18 mouse cellular contexts compared by ENCODE assay signal in the genomic region with DNA sequence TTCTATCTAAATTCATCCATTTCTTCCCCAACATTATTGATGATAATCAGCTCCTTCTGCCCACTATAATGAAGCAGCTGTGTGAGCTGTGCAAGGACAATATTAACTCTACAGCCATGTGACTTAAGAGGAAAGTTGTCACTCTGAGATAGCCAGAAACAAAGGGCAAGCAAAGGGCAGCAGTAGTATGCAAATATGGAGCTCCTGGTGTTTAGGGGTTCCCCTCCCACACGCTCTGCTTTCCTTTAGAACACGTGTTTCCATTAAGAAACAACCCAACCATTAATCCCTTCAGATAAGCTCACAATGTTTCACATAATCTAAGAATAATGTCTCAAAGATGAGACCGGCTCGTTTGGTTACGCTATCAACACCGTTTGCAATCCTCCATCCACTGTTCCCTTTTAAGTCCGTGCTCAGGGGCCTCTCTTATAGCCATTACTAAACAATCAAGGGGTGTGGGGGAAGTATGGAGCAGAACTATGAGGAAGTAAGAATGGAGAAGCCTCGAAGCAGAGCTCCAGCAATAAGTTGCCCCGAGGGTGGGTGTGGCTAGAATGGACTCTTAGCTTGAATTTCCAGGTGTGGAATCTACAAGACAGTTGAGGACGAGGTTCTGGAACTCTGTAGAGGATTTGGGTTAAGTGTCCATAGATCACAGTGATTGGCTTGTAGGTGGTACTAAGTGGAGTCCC. TPM values are rescaled to one million over a fixed set of nuclear protein-coding genes. Genes with fewer than 3 reads are reported as not detected.
A peak's percentile ranks its signal among the peaks of the same experiment; 100 is the strongest.
DNase-seq lines count a peak whose midpoint lies in the region; ATAC-seq and TF ChIP-seq lines count a peak whose summit lies in the region.
"Had no signal": no experiment of that assay in that cellular context is flagged by ENCODE, and none has a peak within 500 bp of the region (broad histone marks: within the 10 kb centered on the region; RNA-seq: fewer than 3 reads in every experiment).

No protein-coding gene starts in this region.

- H3K36me3 ChIP-seq in macrophage (ENCODE audit: inconsistent target): no peaks in the 10 kb centered on the region
- no peaks in the 10 kb centered on the region for H3K36me3 ChIP-seq in stomach, postnatal 0 days (ENCODE audit: control insufficient read depth, insufficient read depth, low read length)
- no peaks in the 10 kb centered on the region for H3K36me3 ChIP-seq in limb, embryonic 10.5 days
- H3K36me3 ChIP-seq: embryonic facial prominence, embryonic 13.5 days; forebrain, embryonic 12.5 days; heart, embryonic 10.5 days; neural tube, embryonic 15.5 days had no signal

- 44% methylated on average over 10 of the region's 10 CpGs for WGBS in lung, adult 2 months
- WGBS in macrophage (ENCODE audit: missing documents): 22% methylated on average over 10 of the region's 10 CpGs
- WGBS in stomach, postnatal 0 days: 45% methylated on average over 10 of the region's 10 CpGs
- 73% methylated on average over 10 of the region's 10 CpGs for WGBS in limb, embryonic 10.5 days

- no peaks in the 10 kb centered on the region for H3K27me3 ChIP-seq in stomach, postnatal 0 days (ENCODE audit: control insufficient read depth, insufficient read depth, low read length)
- no peaks in the 10 kb centered on the region for H3K27me3 ChIP-seq in limb, embryonic 10.5 days (ENCODE audit: low read depth, poor library complexity, severe bottlenecking)
- H3K27me3 ChIP-seq: embryonic facial prominence, embryonic 13.5 days; neural tube, embryonic 15.5 days had no signal

- no peak overlapping the region; the same call in 1 of the 2 replicates for H3K4me2 ChIP-seq in stomach, postnatal 0 days (replicated peaks; ENCODE audit: low read depth)
- H3K4me2 ChIP-seq: embryonic facial prominence, embryonic 13.5 days; neural tube, embryonic 15.5 days had no signal

- H3K27ac ChIP-seq in macrophage: peak overlapping the region; percentile 21; the same call in 1 of the 2 replicates
- no peak overlapping the region for H3K27ac ChIP-seq in stomach, postnatal 0 days (replicated peaks)
- H3K27ac ChIP-seq in limb, embryonic 10.5 days: no peak overlapping the region
- H3K27ac ChIP-seq: embryonic facial prominence, embryonic 13.5 days had no signal

- no peak overlapping the region for H3K9ac ChIP-seq in stomach, postnatal 0 days (ENCODE audit: low read length)
- H3K9ac ChIP-seq: embryonic facial prominence, embryonic 13.5 days; forebrain, embryonic 12.5 days; neural tube, embryonic 15.5 days had no signal

- DNase-seq in lung, postnatal 36 days: peak; percentile 52
- no peak for DNase-seq in lung, adult 2 months
- DNase-seq in ZHBTc4 (ENCODE audit: low read depth, low spot score): peak; percentile 89
- peak; percentile 60 for DNase-seq in stomach, postnatal 0 days (ENCODE audit: low spot score)
- DNase-seq in adrenal gland, postnatal 25 days: no peak
- no peak for DNase-seq in limb, embryonic 10.5 days (ENCODE audit: low spot score)
- DNase-seq: adrenal gland, adult 8-10 months; cerebellum, postnatal 14 days; gastrocnemius, adult 2 months; heart, postnatal 36 days; kidney, adult 8-10 months had no signal

- H3K9me3 ChIP-seq in stomach, postnatal 0 days (ENCODE audit: control insufficient read depth, low read length): no peaks in the 10 kb centered on the region
- no peaks in the 10 kb centered on the region for H3K9me3 ChIP-seq in limb, embryonic 10.5 days (replicated peaks)
- H3K9me3 ChIP-seq: embryonic facial prominence, embryonic 13.5 days; forebrain, embryonic 12.5 days; heart, embryonic 10.5 days; neural tube, embryonic 15.5 days had no signal

- no peak for TF ChIP-seq POLR2A in lung, adult 2 months (IDR thresholded peaks at IDR 0.05; ENCODE audit: borderline replicate concordance, extremely low read depth, low read depth, low read length)

- no peak for TF ChIP-seq CTCF in lung, adult 2 months (IDR thresholded peaks at IDR 0.05; ENCODE audit: insufficient read depth, low read length)
- no peak for TF ChIP-seq CTCF in stomach, postnatal 0 days (IDR thresholded peaks at IDR 0.05; ENCODE audit: low read depth)

- H3K79me2 ChIP-seq in macrophage (ENCODE audit: inconsistent target): no peaks in the 10 kb centered on the region

- TF ChIP-seq EP300 in stomach, postnatal 0 days (optimal IDR thresholded peaks at IDR 0.05): no peak

- no peak overlapping the region for H3K4me3 ChIP-seq in lung, adult 2 months (replicated peaks; ENCODE audit: extremely low read depth, low read depth, low read length)
- no peak overlapping the region for H3K4me3 ChIP-seq in macrophage (ENCODE audit: inconsistent target)
- no peak overlapping the region for H3K4me3 ChIP-seq in stomach, postnatal 0 days (ENCODE audit: low read depth, low read length)
- H3K4me3 ChIP-seq in limb, embryonic 10.5 days: no peak overlapping the region
- H3K4me3 ChIP-seq: embryonic facial prominence, embryonic 13.5 days; forebrain, embryonic 12.5 days; gastrocnemius, adult 2 months; heart, embryonic 10.5 days; neural tube, embryonic 15.5 days had no signal

- H3K4me1 ChIP-seq in lung, adult 2 months (ENCODE audit: control insufficient read depth, insufficient read depth, low read length): no peaks in the 10 kb centered on the region
- H3K4me1 ChIP-seq in stomach, postnatal 0 days (replicated peaks; ENCODE audit: control insufficient read depth, insufficient read depth): no peaks in the 10 kb centered on the region
- no peaks in the 10 kb centered on the region for H3K4me1 ChIP-seq in limb, embryonic 10.5 days

- ATAC-seq in stomach, postnatal 0 days (ENCODE audit: low FRiP score, low TSS enrichment): peak; percentile 92

RNA-seq across cellular contexts. Expression of a gene that starts 34.6 kb away (rescaled TPM):
- polyA plus RNA-seq in lung, adult 2 months (2012; rRNA removed): 0.18 and 0.19 TPM in 2 replicates
- total RNA-seq in macrophage (2018; cell fraction: chromatin; rRNA removed): not detected
- not detected for total RNA-seq in macrophage (2018; cell fraction: cytosol; rRNA removed)
- under 1 TPM in 2 of 26 experiments, not detected in 24; 0.52 to 0.75 TPM for total RNA-seq in macrophage (2018; cell fraction: nucleus; rRNA removed)
- not detected in 3 replicates for polyA plus RNA-seq in macrophage (2018)
- polyA plus RNA-seq in stomach, postnatal 0 days (2015; fragmentation: Nextera tagmentation; extraction: Ambion mirVana): not detected in 2 replicates
- 0.64 TPM in 1 of 2 replicates, not detected in the other for total RNA-seq in adrenal gland, postnatal 25 days (2021)
- not detected in 2 replicates for polyA plus RNA-seq in limb, embryonic 10.5 days (2016; fragmentation: Nextera tagmentation; extraction: Ambion mirVana)
- total RNA-seq: adrenal gland, adult 8-10 months; left cerebral cortex, adult 8-10 months; liver, adult 2 months had no signal
- polyA plus RNA-seq: embryonic facial prominence, embryonic 13.5 days; forebrain, embryonic 12.5 days; heart, embryonic 10.5 days; liver, adult 2 months; neural tube, embryonic 15.5 days had no signal

Comparison
In these comparisons a context has a peak if more than half of its experiments do, and no peak if none do; other contexts are left out.
1. DNase-seq: peak in lung, postnatal 36 days (single experiment), ZHBTc4 (single experiment) and stomach, postnatal 0 days (single experiment); none in lung, adult 2 months (single experiment), adrenal gland, postnatal 25 days (single experiment) and limb, embryonic 10.5 days (single experiment).